Mouse (Mus musculus) spleen, embryonic (tissue): ENCODE results near the gene Pla1a.
"Not testable (repeated sequence)": the region's sequence is repeated elsewhere in the genome, so short reads cannot be mapped to it uniquely, and the experiment has no call there.

Experiments
- CTCF ChIA-PET: fragments of 350-600 bp; sonication (Branson Sonifier 250); formaldehyde crosslinking; loops from one replicate; lab custom pipeline; 2022; lab: Charles Lee

Pla1a gene

DNA sequence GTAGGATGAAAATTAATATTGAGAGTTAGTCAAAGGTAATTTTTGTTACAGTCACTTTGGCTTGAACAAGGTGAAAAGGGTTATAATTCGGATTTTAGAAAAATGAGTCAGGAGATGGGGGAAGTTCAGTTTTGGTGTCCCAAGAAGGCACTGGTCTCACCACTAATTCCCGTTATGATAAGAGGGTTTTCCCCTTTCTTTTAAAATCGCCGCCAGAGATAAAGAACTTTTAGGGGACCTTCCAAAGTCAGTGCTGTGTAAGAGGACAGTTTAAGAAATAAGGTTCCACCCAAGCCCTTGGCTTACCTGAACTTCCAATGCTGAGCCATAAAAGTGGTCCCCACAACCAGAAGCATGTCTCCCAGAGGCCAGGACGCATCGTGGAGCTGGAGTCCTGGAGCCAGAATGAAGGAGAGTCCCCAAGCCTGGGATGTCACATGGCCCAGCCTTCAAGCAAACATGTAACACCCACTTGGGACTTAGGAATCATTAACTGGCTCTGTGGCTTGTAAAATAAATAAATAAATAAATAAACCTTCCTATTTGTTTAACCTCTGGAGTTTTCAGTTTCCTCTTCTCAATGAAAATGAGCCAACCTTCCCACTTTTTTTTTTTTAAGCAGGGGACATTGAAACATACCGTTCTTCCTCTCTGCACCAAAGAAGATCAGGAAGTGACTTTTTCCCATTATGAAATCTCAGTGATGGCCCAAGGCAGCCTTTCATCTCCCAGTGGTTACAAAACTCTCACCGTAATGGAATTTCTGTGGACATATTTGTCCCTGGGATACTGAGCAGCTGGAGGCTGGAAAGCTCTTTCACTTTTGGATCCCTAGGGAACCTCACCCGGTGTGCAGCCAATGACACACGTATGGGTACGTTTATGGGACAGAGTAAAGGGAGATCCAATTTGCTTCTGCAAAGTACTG is at the start of gene Pla1a:
Pla1a (minus strand) TSS at position 648 of the 928 bp plus-strand sequence.
- CTCF ChIA-PET = interaction anchor here (0.6 kb wide), 1 partner anchor 13 kb away, joined by 3 read pairs; no protein-coding TSS in a partner anchor

DNA sequence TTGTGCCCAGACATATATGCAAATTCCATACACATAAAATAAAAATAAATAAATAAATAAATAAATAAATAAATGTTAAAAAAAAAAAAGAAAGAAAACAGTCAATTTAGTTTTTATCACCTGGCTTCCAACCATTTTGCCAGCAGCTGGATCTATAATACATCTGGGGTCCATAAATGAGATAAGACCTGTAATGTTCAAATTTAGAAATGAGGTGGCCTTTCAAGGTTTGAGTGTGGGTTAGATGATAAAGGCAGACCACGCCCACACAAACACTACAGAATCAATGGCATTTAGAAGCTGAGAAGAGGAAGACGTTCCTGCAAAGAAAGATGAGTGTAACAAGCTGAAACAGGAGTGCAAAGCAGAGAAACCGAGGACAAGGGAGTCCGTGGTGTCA is 48.4 kb upstream of the Pla1a start:
- CTCF ChIA-PET = interaction anchor here (1.4 kb wide), 1 partner anchor 20 kb away, joined by 3 read pairs; no protein-coding TSS in a partner anchor

GRCm38 (mm10) chr16:38478296-38478695 is 45.4 kb upstream of the Pla1a start:
- CTCF ChIA-PET = no interaction called here

GRCm38 (mm10) chr16:38477241-38477608 is 44.3 kb upstream of the Pla1a start:
- CTCF ChIA-PET = not testable (repeated sequence)

DNA sequence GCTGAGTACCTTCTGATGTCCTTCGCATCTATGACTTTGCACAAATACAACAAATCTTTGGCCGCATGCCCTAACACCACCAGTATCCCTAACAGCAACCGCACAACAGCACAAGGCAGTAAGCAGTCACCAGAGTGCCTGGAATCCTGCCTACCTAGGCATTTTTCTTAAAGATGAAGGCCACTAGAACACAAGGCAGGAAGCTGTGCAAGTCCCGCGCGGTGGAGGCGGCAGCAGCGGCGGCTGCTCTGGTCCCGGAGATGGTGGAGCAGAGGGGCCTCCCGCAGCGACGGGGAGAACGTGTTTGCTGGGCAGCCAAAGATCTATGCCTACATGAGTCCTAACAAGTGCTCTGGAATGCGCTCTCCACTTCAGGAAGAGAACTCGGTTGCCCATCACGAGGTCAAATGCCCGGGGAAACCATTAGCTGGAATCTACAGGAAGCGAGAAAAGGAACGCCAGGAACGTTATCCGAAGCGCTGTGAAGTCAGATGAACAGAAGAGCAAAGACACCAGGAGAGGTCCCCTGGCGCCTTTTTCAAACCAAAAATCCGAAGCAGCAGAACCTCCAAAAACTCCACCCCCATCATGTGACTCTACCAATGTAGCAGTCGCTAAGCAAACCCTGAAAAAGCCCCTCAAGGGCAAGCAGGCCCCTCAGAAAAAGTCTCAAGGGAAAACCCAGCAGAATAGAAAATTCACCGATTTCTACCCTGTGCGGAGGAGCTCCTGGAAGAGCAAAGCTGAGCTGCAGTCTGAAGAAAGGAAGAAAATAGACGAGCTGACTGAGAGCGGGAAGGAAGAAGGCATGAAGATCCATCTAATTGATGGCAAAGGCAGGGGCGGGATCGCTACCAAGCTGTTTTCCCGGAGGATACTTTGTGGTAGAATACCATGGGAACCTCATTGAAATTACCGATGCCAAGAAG is 43.6 kb upstream of the Pla1a start:
- CTCF ChIA-PET = interaction anchor here (0.6 kb wide), 2 partner anchors 70 to 385 kb away, joined by 3 to 4 read pairs; no protein-coding TSS in a partner anchor

DNA sequence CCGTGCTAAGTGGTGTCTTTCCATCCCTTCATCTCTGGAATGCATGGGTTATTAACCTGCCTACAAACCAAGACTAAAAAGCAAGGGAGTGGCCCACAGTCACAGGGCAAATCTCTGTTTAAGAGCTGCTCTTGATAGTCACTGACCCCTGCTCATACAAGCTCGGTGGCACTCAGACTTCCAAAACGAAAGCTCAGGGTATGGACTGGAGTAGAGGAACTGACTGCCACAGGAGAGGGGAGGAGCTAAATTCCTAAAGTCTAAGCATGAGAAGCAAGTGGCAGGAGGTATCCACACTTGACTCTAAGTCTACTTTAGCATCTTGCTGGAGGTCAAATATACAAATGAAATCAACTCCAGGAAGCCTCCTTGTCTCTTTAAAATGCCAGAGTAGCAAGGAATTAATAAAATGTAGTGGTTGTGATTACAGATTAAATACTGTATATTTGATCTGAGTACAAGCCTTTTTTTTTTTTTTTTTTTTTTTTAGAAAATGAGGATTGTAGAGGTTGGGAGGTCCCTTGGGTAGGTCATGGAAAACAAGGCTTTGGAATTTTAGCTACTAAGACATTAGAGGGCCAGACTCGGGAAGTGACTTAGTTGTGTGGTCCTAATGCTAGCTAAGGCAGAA is 42.9 kb upstream of the Pla1a start:
- CTCF ChIA-PET = interaction anchor here (0.6 kb wide), 1 partner anchor 384 kb away, joined by 4 read pairs; no protein-coding TSS in a partner anchor

DNA sequence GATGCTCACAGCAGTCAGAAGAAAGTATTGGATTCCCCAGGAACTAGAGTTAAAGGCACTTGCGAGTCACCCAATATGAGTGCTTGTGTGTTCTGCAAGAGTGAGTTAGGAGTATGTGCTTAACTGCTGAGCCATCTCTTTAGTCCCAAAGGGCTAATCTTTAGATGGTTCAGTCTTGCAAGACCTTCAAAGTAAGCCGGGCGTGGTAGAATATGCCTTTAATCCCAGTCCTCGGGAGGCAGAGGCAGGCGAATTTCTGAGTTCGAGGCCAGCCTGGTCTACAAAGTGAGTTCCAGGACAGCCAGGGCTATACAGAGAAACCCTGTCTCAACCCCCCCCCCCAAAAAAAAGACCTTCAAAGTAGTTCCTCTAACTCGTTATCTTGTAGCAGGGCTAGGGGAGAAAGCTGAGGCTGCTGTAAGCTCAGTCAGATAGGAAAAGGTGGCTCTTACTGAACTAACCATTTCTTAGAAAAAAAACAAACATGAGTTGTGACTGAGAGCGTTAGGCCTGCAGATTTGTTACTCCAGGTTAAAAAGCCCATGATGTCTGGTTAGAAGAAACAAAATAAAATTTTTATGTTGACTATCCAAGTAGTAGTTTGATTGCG is 41.8 kb upstream of the Pla1a start:
- CTCF ChIA-PET = no interaction called here

GRCm38 (mm10) chr16:38473661-38474060 is 40.7 kb upstream of the Pla1a start:
- CTCF ChIA-PET = no interaction called here

GRCm38 (mm10) chr16:38472507-38472873 is 39.5 kb upstream of the Pla1a start:
- CTCF ChIA-PET = no interaction called here

GRCm38 (mm10) chr16:38471697-38472506 is 39.0 kb upstream of the Pla1a start:
- CTCF ChIA-PET = interaction anchor here (0.8 kb wide), 1 partner anchor 15 kb away, joined by 5 read pairs; no protein-coding TSS in a partner anchor

DNA sequence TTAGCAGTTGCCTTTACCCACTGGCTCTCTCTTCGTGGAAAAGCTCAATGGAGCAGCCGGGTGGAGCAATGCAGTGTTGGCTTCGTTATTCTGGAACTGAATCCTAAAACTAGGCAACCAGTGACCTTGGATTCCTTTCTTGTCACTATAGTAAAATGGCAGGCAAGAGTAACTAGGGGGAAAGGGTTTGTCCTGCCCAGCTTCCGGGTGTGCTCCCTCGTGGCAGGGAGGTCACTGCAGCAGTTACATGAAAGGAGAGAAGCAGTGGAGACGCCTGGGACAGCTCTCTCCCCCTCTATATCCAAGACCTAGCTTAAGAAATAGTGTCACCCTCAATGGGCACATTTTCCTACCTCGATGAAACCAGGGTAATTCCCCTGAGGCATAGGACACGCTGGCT is 36.5 kb upstream of the Pla1a start:
- CTCF ChIA-PET = interaction anchor here (0.5 kb wide), 2 partner anchors 13 to 61 kb away, joined by 4 to 5 read pairs; no protein-coding TSS in a partner anchor

DNA sequence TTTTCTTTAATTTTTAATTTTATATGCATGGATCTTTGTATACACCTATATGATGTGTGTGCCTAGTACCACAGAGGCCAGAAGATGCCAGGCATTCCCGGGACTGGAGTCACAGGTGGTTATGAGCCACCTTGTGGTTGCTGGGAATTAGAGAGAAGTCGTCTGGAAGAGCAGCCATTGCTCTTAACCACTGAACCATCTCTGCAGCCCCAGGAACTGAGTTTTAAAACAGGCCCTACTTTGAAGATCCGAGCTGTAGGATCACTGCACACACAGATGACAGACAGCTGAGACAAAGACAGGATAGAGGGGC is 35.7 kb upstream of the Pla1a start:
- CTCF ChIA-PET = interaction anchor here (0.5 kb wide), 1 partner anchor 14 kb away, joined by 4 read pairs; no protein-coding TSS in a partner anchor

GRCm38 (mm10) chr16:38467917-38468705 is 35.2 kb upstream of the Pla1a start:
- CTCF ChIA-PET = no interaction called here

GRCm38 (mm10) chr16:38467091-38467916 is 34.4 kb upstream of the Pla1a start:
- CTCF ChIA-PET = no interaction called here

DNA sequence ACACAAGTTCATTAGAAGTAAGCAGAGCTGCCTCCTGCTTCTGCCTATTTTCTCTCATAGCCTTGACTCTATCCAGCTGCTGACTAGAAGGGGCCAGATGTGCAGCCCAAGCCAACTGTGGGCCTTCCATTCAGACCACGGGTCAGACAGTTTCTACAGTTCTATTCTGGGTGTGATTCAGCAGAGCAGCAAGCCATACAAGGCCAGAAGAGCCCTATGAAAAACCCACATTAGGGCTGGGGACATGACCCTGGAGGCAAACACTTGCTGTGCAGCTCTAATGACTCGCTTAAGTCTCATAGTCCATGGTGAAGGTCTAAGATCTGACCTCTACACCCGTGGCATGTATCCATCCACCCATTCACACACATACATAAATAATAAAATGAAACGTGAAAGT is 33.1 kb upstream of the Pla1a start:
- CTCF ChIA-PET = no interaction called here

- CTCF ChIA-PET = no interaction called here
Observed at GRCm38 (mm10) chr16:38463305-38463704, 30.4 kb upstream of the Pla1a start.

GRCm38 (mm10) chr16:38462161-38462560 is 29.2 kb upstream of the Pla1a start:
- CTCF ChIA-PET = interaction anchor here (0.7 kb wide), 1 partner anchor 26 kb away, joined by 3 read pairs; no protein-coding TSS in a partner anchor

GRCm38 (mm10) chr16:38461749-38462148 is 28.8 kb upstream of the Pla1a start:
- CTCF ChIA-PET = interaction anchor here (0.7 kb wide), 1 partner anchor 27 kb away, joined by 3 read pairs; no protein-coding TSS in a partner anchor
